Mouse (Mus musculus): ENCODE data around the gene Csrp1.

The Csrp1 gene

GRCm38 (mm10) chr1:135719983-135720382, at the start of gene Csrp1:
Gene Csrp1 (plus strand): TSS chr1:135720061.
- no peak for DNase-seq (ENCODE audit: low read depth)

GRCm38 (mm10) chr1:135670397-135671130, 49.3 kb upstream of the Csrp1 start:
- DNase-seq (ENCODE audit: low read depth) = peak; percentile 50

- no peak for DNase-seq (ENCODE audit: low read depth)
Observed at GRCm38 (mm10) chr1:135671406-135671805, 48.5 kb upstream of the Csrp1 start.

DNA sequence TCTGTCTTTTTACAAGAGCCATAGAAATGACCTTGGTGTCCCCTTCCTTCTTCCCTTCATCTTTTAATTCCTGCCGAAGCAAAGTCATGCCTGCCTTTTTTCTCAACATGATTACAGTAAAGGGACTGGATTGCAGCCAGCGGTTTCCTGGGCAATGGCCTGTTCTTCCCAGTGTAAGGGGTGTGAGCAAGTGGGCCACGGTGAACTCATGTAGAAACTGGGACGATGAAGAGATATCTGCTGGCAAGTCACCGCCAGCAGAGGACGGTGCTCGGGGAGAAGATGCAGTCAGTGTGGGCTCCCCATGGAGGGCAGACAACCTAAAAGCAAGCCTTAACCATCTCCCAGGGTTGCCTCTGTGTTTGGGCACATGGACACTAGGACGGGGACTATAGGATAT, 47.9 kb upstream of the Csrp1 start:
- DNase-seq (ENCODE audit: low read depth) = no peak

GRCm38 (mm10) chr1:135672374-135672773, 47.5 kb upstream of the Csrp1 start:
- no peak for DNase-seq (ENCODE audit: low read depth)

GRCm38 (mm10) chr1:135673423-135673822, 46.4 kb upstream of the Csrp1 start:
- DNase-seq (ENCODE audit: low read depth) = no peak

GRCm38 (mm10) chr1:135675449-135676129, 44.3 kb upstream of the Csrp1 start:
- DNase-seq (ENCODE audit: low read depth) = no peak

GRCm38 (mm10) chr1:135676247-135676646, 43.6 kb upstream of the Csrp1 start:
- DNase-seq (ENCODE audit: low read depth) = no peak

- no peak for DNase-seq (ENCODE audit: low read depth)
Observed at GRCm38 (mm10) chr1:135676938-135677682, 42.8 kb upstream of the Csrp1 start.

GRCm38 (mm10) chr1:135678145-135678544, 41.7 kb upstream of the Csrp1 start:
- no peak for DNase-seq (ENCODE audit: low read depth)

DNA sequence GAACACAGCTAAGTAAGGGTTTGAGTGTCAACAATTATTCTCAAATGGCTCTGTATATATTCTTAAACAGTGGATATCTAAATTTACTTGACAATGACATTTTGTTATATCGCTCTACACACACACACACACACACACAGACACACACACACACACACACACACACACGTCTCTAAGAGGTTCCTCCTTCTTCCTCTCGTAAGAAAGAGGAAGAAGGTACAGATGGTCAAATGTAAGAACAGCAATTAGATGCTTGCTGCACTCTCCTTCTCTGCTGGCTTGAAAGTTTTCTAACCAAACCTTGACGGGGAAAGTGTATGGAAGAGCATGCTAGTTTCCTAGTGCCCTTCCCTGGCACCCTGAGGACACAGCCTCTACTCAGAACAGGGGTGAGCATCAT, 39.1 kb upstream of the Csrp1 start:
- DNase-seq (ENCODE audit: low read depth) = no peak

DNA sequence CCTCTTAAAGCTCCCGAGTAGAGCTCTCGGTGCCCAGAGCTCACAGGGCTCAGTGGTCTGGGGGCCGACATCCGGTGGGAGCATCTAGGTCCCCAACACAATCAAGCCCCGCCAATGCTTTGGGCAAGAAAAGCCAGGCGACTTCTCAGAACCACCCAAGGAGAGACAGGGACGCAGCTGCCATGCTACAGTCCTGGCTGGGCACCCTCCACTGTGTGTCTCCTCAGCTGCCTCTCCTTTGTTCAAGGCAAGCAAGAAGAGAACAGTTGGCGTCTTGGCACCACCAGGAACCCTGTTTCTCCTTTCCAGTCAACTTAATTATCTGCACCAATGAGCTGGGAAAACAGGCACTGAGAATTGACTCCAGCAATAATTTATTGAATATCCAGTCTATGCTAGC, 38.7 kb upstream of the Csrp1 start:
- no peak for DNase-seq (ENCODE audit: low read depth)

GRCm38 (mm10) chr1:135684895-135685294, 35.0 kb upstream of the Csrp1 start:
- no peak for DNase-seq (ENCODE audit: low read depth)

- DNase-seq (ENCODE audit: low read depth) = no peak
Observed at GRCm38 (mm10) chr1:135685316-135685715, 34.5 kb upstream of the Csrp1 start.

DNA sequence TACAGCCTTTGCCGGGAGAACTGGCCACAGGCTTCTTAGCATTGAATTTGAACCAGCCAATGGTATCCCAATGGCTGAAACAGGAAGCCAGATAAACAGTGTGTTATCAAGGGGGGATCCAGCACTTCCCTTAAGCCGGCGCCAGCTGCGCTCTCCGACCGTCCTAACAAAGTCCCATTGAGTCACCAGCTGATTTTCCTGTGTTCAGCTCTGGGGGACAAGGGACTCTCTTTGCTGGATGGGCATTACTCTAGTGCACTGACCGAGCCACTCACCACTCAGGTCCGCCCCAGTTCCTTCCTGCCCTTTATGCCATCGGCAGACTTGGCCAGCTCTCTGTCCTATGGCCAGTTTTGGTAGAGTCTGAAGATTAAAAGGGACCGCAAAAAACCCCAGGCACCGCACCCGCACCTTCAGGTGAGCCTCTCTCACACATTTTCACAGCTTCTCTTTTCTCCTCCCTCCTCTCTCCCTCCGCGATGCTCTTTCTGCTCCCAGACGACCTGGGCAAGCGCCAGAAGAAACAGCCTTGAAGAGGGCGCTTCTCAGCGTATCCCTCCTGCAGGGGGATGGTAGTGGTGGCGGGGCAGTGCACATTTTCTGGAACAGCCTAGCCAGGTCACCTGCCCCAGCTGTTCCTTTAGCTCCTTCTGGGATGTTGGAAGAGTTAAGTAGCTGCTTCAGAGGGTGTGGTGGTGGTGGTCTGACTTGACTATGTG, 32.9 kb upstream of the Csrp1 start:
- no peak for DNase-seq (ENCODE audit: low read depth)

- no peak for DNase-seq (ENCODE audit: low read depth)
Observed at GRCm38 (mm10) chr1:135687771-135688492, 31.9 kb upstream of the Csrp1 start.

DNA sequence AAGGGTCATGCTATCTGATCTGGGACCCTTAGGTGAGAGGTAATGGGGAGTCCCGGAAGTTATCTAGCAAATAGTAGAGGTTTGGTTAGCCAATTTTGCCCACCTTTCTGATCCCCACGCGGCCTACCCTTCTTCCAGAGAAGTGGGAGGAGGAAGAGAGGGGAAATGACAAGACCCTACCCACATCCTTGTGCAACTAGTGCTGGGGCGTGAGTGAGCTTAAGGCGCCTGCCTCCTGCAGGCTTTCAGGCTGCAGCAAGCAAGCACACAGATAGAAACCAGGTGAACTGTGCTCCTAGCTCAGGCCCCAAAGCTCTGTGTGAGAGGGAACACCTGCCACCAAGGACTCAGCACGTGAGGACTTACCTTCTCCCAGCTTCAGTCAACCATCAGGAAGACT, 31.2 kb upstream of the Csrp1 start:
- DNase-seq (ENCODE audit: low read depth) = no peak

GRCm38 (mm10) chr1:135690784-135691416, 29.0 kb upstream of the Csrp1 start:
- DNase-seq (ENCODE audit: low read depth) = no peak

DNA sequence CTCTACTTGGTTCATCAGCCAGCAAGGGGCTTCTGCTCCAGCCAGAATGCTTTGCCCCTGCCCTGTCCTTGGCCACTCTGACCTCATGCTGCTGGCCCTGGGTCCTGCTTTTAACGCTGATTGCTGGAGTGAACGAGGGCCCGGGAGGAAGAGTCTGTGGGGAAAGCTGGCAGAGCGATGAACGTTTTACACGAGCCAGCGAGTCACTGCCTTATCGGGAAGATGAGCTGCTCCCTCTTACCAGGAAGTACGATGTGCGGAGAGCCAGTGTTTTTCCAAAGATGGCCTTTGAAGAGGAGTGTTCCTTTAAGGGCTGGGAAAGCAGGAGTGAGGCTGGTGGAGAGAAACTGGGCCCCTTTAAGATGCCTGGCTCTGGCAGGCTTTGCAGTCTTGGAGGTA, 28.4 kb upstream of the Csrp1 start:
- no peak for DNase-seq (ENCODE audit: low read depth)

- no peak for DNase-seq (ENCODE audit: low read depth)
Observed at GRCm38 (mm10) chr1:135694181-135694580, 25.7 kb upstream of the Csrp1 start.

- DNase-seq (ENCODE audit: low read depth) = no peak
Observed at GRCm38 (mm10) chr1:135697462-135697861, 22.4 kb upstream of the Csrp1 start.
